9 mouse cellular contexts compared by ENCODE assay signal in the genomic region with DNA sequence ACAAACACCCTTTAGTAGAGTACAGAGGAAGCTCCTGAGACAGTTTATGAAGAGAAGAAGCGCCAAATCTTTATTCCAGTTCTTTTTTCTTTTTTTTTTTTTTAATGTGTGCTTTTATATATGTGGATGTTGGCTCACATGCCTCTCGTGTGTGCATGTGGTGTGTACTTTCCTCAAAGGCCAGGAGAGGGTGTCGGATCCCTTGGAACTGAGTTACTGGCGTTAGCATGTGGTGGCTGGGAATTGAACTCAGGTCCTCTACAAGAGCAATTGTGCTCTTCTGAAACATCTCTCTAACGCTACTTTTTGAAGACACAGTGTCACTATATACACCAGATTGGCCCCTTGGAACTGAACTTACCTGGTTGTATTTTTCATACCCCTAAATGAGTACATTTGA. TPM values are rescaled to one million over a fixed set of nuclear protein-coding genes. Genes with fewer than 3 reads are reported as not detected.
A peak's percentile ranks its signal among the peaks of the same experiment; 100 is the strongest.
DNase-seq lines count a peak whose midpoint lies in the region; ATAC-seq lines count a peak whose summit lies in the region.
"Had no signal": no experiment of that assay in that cellular context is flagged by ENCODE, and none has a peak within 500 bp of the region (broad histone marks: within the 10 kb centered on the region; RNA-seq: fewer than 3 reads in every experiment).

No protein-coding gene starts in this region.

- peak overlapping the region; percentile 87 for H3K4me2 ChIP-seq in kidney, embryonic 15.5 days
- peak overlapping the region; percentile 82 for H3K4me2 ChIP-seq in intestine, embryonic 15.5 days (replicated peaks)
- H3K4me2 ChIP-seq in neural tube, embryonic 12.5 days (replicated peaks), result peak overlapping the region; percentile 78

- H3K36me3 ChIP-seq in kidney, embryonic 15.5 days, result peaks cover 56% of the 10 kb centered on the region
- peaks cover 54% of the 10 kb centered on the region for H3K36me3 ChIP-seq in embryonic facial prominence, embryonic 10.5 days (replicated peaks)
- H3K36me3 ChIP-seq in intestine, embryonic 15.5 days, result peaks cover 28% of the 10 kb centered on the region; the same call in 1 of the 2 replicates
- H3K36me3 ChIP-seq in neural tube, embryonic 12.5 days, result peaks cover 42% of the 10 kb centered on the region

- H3K9me3 ChIP-seq in kidney, embryonic 15.5 days (replicated peaks), result no peaks in the 10 kb centered on the region
- no peaks in the 10 kb centered on the region for H3K9me3 ChIP-seq in embryonic facial prominence, embryonic 10.5 days
- no peaks in the 10 kb centered on the region for H3K9me3 ChIP-seq in intestine, embryonic 15.5 days
- no peaks in the 10 kb centered on the region for H3K9me3 ChIP-seq in neural tube, embryonic 12.5 days

- ATAC-seq in kidney, embryonic 15.5 days (replicated peaks; ENCODE audit: low FRiP score), result no peak
- ATAC-seq in intestine, embryonic 15.5 days, result no peak
- ATAC-seq in neural tube, embryonic 12.5 days (ENCODE audit: low FRiP score, low read depth), result no peak

- H3K9ac ChIP-seq in kidney, embryonic 15.5 days, result peak overlapping the region; percentile 88
- peak overlapping the region; percentile 93; the same call in 1 of the 2 replicates for H3K9ac ChIP-seq in intestine, embryonic 15.5 days
- H3K9ac ChIP-seq in neural tube, embryonic 12.5 days, result no peak overlapping the region

- peaks cover 14% of the 10 kb centered on the region for H3K4me1 ChIP-seq in kidney, embryonic 15.5 days
- H3K4me1 ChIP-seq in embryonic facial prominence, embryonic 10.5 days, result peaks cover 15% of the 10 kb centered on the region
- peaks cover 7% of the 10 kb centered on the region; the same call in 1 of the 2 replicates for H3K4me1 ChIP-seq in intestine, embryonic 15.5 days (replicated peaks)
- peaks cover 9% of the 10 kb centered on the region for H3K4me1 ChIP-seq in neural tube, embryonic 12.5 days

- DNase-seq in kidney, adult 8-10 months, result no peak
- no peak for DNase-seq in embryonic facial prominence, embryonic 10.5 days (ENCODE audit: low spot score)
- DNase-seq in thymus, postnatal 36 days, result no peak
- no peak for DNase-seq in adrenal gland, adult 8-10 months
- DNase-seq in ovary, postnatal 10 days (ENCODE audit: low spot score), result no peak
- DNase-seq: heart, adult 18-20 months had no signal

- H3K27ac ChIP-seq in kidney, embryonic 15.5 days, result no peak overlapping the region
- no peak overlapping the region for H3K27ac ChIP-seq in embryonic facial prominence, embryonic 10.5 days (replicated peaks)
- no peak overlapping the region for H3K27ac ChIP-seq in intestine, embryonic 15.5 days
- H3K27ac ChIP-seq in neural tube, embryonic 12.5 days, result no peak overlapping the region

- peak overlapping the region; percentile 76 for H3K4me3 ChIP-seq in kidney, embryonic 15.5 days (replicated peaks)
- H3K4me3 ChIP-seq in embryonic facial prominence, embryonic 10.5 days, result peak overlapping the region; percentile 99
- H3K4me3 ChIP-seq in intestine, embryonic 15.5 days (replicated peaks), result peak overlapping the region; percentile 85
- no peak overlapping the region for H3K4me3 ChIP-seq in neural tube, embryonic 12.5 days

- no peaks in the 10 kb centered on the region for H3K27me3 ChIP-seq in kidney, embryonic 15.5 days
- H3K27me3 ChIP-seq in embryonic facial prominence, embryonic 10.5 days (replicated peaks; ENCODE audit: low read depth, poor library complexity, severe bottlenecking), result no peaks in the 10 kb centered on the region
- H3K27me3 ChIP-seq in intestine, embryonic 15.5 days (replicated peaks), result no peaks in the 10 kb centered on the region
- no peaks in the 10 kb centered on the region for H3K27me3 ChIP-seq in neural tube, embryonic 12.5 days (replicated peaks)

- 85% methylated on average over 5 of the region's 5 CpGs for WGBS in kidney, embryonic 15.5 days
- WGBS in embryonic facial prominence, embryonic 10.5 days, result 78% methylated on average over 5 of the region's 5 CpGs
- 80% methylated on average over 5 of the region's 5 CpGs for WGBS in intestine, embryonic 15.5 days
- WGBS in neural tube, embryonic 12.5 days, result 83% methylated on average over 5 of the region's 5 CpGs

RNA-seq across cellular contexts. Expression of a gene that starts 2.3 kb away (rescaled TPM):
- 26.3 and 29.5 TPM in 2 replicates for polyA plus RNA-seq in kidney, embryonic 15.5 days (2015; fragmentation: Nextera tagmentation; extraction: Ambion mirVana)
- polyA plus RNA-seq in embryonic facial prominence, embryonic 10.5 days (2016; fragmentation: Nextera tagmentation; extraction: Ambion mirVana), result 46.7 and 47.0 TPM in 2 replicates
- 32.1 and 32.5 TPM in 2 replicates for polyA plus RNA-seq in intestine, embryonic 15.5 days (2015; fragmentation: Nextera tagmentation; extraction: Ambion mirVana)
- 33.9 and 36.3 TPM in 2 replicates for polyA plus RNA-seq in neural tube, embryonic 12.5 days (2016; fragmentation: Nextera tagmentation; extraction: Ambion mirVana)
- 10 to 100 TPM; 10.5 to 14.5 (median 10.8) TPM for total RNA-seq in adrenal gland, adult 8-10 months (2022)

RNA-seq across cellular contexts. Expression of a gene that starts 28.2 kb away (rescaled TPM):
- polyA plus RNA-seq in kidney, embryonic 15.5 days (2015; fragmentation: Nextera tagmentation; extraction: Ambion mirVana), result 3.1 and 4.5 TPM in 2 replicates
- polyA plus RNA-seq in embryonic facial prominence, embryonic 10.5 days (2016; fragmentation: Nextera tagmentation; extraction: Ambion mirVana), result 0.20 TPM in 1 of 2 replicates, not detected in the other
- polyA plus RNA-seq in intestine, embryonic 15.5 days (2015; fragmentation: Nextera tagmentation; extraction: Ambion mirVana), result 2.9 and 5.3 TPM in 2 replicates
- polyA plus RNA-seq in neural tube, embryonic 12.5 days (2016; fragmentation: Nextera tagmentation; extraction: Ambion mirVana), result 1.8 and 2.2 TPM in 2 replicates
- total RNA-seq in adrenal gland, adult 8-10 months (2022), result not detected
- total RNA-seq: heart, adult 18-20 months had no signal

RNA-seq across cellular contexts. Expression of a gene that starts 45.1 kb away (rescaled TPM):
- polyA plus RNA-seq in kidney, embryonic 15.5 days (2015; fragmentation: Nextera tagmentation; extraction: Ambion mirVana), result 70.2 and 78.4 TPM in 2 replicates
- 107 and 115 TPM in 2 replicates for polyA plus RNA-seq in embryonic facial prominence, embryonic 10.5 days (2016; fragmentation: Nextera tagmentation; extraction: Ambion mirVana)
- 88.4 and 96.6 TPM in 2 replicates for polyA plus RNA-seq in intestine, embryonic 15.5 days (2015; fragmentation: Nextera tagmentation; extraction: Ambion mirVana)
- 64.5 and 66.7 TPM in 2 replicates for polyA plus RNA-seq in neural tube, embryonic 12.5 days (2016; fragmentation: Nextera tagmentation; extraction: Ambion mirVana)
- 10 to 100 TPM; 14.9 to 25.2 (median 22.7) TPM for total RNA-seq in adrenal gland, adult 8-10 months (2022)

RNA-seq across cellular contexts. Expression of a gene that starts 53.6 kb away (rescaled TPM):
- 56.2 and 62.0 TPM in 2 replicates for polyA plus RNA-seq in kidney, embryonic 15.5 days (2015; fragmentation: Nextera tagmentation; extraction: Ambion mirVana)
- polyA plus RNA-seq in embryonic facial prominence, embryonic 10.5 days (2016; fragmentation: Nextera tagmentation; extraction: Ambion mirVana), result 48.5 and 61.7 TPM in 2 replicates
- 53.0 and 54.4 TPM in 2 replicates for polyA plus RNA-seq in intestine, embryonic 15.5 days (2015; fragmentation: Nextera tagmentation; extraction: Ambion mirVana)
- polyA plus RNA-seq in neural tube, embryonic 12.5 days (2016; fragmentation: Nextera tagmentation; extraction: Ambion mirVana), result 141 and 161 TPM in 2 replicates
- total RNA-seq in adrenal gland, adult 8-10 months (2022), result 100 to 1,000 TPM in 2 of 4 experiments, 10 to 100 TPM in 2; 75.9 to 139 (median 108) TPM
